ENCODE assay signal across 29 mouse cellular contexts in genomic region chr17:40903345-40903744, GRCm38 (mm10). TPM values are rescaled to one million over a fixed set of nuclear protein-coding genes. Genes with fewer than 3 reads are reported as not detected.
"Had no signal": no experiment of that assay in that cellular context is flagged by ENCODE, and none has a peak within 500 bp of the region (broad histone marks: within the 10 kb centered on the region; RNA-seq: fewer than 3 reads in every experiment).

No protein-coding gene starts in this region.

- H3K4me2 ChIP-seq: kidney, embryonic 15.5 days; limb, embryonic 13.5 days; neural tube, embryonic 13.5 days; stomach, embryonic 15.5 days had no signal

- H3K27ac ChIP-seq: kidney, embryonic 15.5 days; limb, embryonic 10.5 days; limb, embryonic 13.5 days; midbrain, embryonic 10.5 days; midbrain, embryonic 13.5 days; neural tube, embryonic 13.5 days; stomach, embryonic 15.5 days had no signal

- DNase-seq: kidney, adult 2 months; kidney, postnatal 10 days; kidney, postnatal 36 days; lung, adult 2 months; lung, postnatal 4 days; right cerebral cortex, postnatal 25 days; spleen, adult 18-20 months; thymus, postnatal 25 days had no signal

- H3K4me3 ChIP-seq: kidney, embryonic 15.5 days; limb, embryonic 10.5 days; limb, embryonic 13.5 days; midbrain, embryonic 10.5 days; midbrain, embryonic 13.5 days; myocyte; neural tube, embryonic 13.5 days; stomach, embryonic 15.5 days had no signal

- H3K27me3 ChIP-seq: kidney, embryonic 15.5 days; limb, embryonic 13.5 days; midbrain, embryonic 13.5 days; neural tube, embryonic 13.5 days; stomach, embryonic 15.5 days had no signal

- ATAC-seq: intestine, postnatal 0 days; midbrain, embryonic 13.5 days; midbrain, embryonic 16.5 days had no signal

- H3K9ac ChIP-seq: kidney, embryonic 15.5 days; limb, embryonic 13.5 days; midbrain, embryonic 13.5 days; neural tube, embryonic 13.5 days; stomach, embryonic 15.5 days had no signal

- H3K9me3 ChIP-seq: kidney, embryonic 15.5 days; limb, embryonic 10.5 days; limb, embryonic 13.5 days; midbrain, embryonic 10.5 days; midbrain, embryonic 13.5 days; neural tube, embryonic 13.5 days; stomach, embryonic 15.5 days had no signal

- H3K36me3 ChIP-seq: kidney, embryonic 15.5 days; limb, embryonic 10.5 days; limb, embryonic 13.5 days; midbrain, embryonic 10.5 days; midbrain, embryonic 13.5 days; neural tube, embryonic 13.5 days; stomach, embryonic 15.5 days had no signal

RNA-seq across cellular contexts. Expression of gene Glyatl3, which starts 10.8 kb away (rescaled TPM):
- total RNA-seq: layer of hippocampus, adult 8-10 months; layer of hippocampus, postnatal 14 days; left cerebral cortex, adult 8-10 months; left cerebral cortex, postnatal 14 days; liver, adult 2 months; megakaryocyte, adult 5-6 weeks; monocyte, adult 5-6 weeks; neutrophil, adult 5-6 weeks had no signal
- polyA plus RNA-seq: intestine, embryonic 14.5 days; intestine, postnatal 0 days; kidney, adult 2 months; kidney, embryonic 15.5 days; limb, embryonic 10.5 days; limb, embryonic 13.5 days; liver, adult 2 months; lung, adult 2 months; lung, embryonic 16.5 days; midbrain, embryonic 10.5 days; midbrain, embryonic 13.5 days; midbrain, embryonic 16.5 days; myocyte; neural tube, embryonic 13.5 days; stomach, embryonic 15.5 days; thymus, postnatal 0 days had no signal

RNA-seq across cellular contexts. Expression of gene 9130008F23Rik, which starts 23.0 kb away (rescaled TPM):
- total RNA-seq: neutrophil, adult 5-6 weeks had no signal
